ENCODE assay signal across 13 mouse cellular contexts in the genomic region with DNA sequence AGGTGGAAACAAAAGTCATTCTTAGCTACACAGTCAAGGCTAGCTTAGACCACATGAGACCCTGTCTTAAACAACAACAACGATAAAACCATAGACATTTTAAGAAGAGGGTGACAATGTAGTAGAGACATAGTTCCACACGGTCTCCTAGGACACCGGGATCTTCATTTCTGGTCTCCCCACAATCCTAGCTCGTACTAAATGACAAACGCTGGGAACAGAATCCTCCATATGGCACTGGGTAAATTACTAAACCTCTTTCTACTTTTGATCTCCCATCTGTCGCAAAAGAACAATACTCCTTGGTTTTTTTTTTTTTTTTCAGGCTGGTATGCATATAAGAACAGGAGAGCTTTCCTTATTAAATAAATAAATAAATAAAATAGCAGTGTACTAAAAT. TPM values are rescaled to one million over a fixed set of nuclear protein-coding genes. Genes with fewer than 3 reads are reported as not detected.
DNase-seq lines count a peak whose midpoint lies in the region; ATAC-seq and TF ChIP-seq lines count a peak whose summit lies in the region.
"Had no signal": no experiment of that assay in that cellular context is flagged by ENCODE, and none has a peak within 500 bp of the region (broad histone marks: within the 10 kb centered on the region; RNA-seq: fewer than 3 reads in every experiment).

No protein-coding gene starts in this region.

- H3K4me2 ChIP-seq in kidney, embryonic 14.5 days (replicated peaks; ENCODE audit: low read depth, low read length) = peak overlapping the region; percentile 87
- peak overlapping the region; percentile 66 for H3K4me2 ChIP-seq in forebrain, embryonic 16.5 days (ENCODE audit: low read length)

- 0 out of 2 replicates have a peak overlapping the region, but pooled peaks have one; percentile 35 for H3K9ac ChIP-seq in kidney, embryonic 14.5 days (ENCODE audit: low read depth, low read length)
- no peak overlapping the region for H3K9ac ChIP-seq in forebrain, embryonic 16.5 days (replicated peaks; ENCODE audit: low read depth, low read length)

- no peak overlapping the region for H3K4me3 ChIP-seq in kidney, embryonic 14.5 days (ENCODE audit: low read length)
- peak overlapping the region; percentile 17 for H3K4me3 ChIP-seq in cortical plate, adult 2 months (ENCODE audit: insufficient read depth, low read length)
- H3K4me3 ChIP-seq in forebrain, embryonic 16.5 days (replicated peaks; ENCODE audit: low read length) = no peak overlapping the region
- H3K4me3 ChIP-seq in midbrain, embryonic 10.5 days = peak overlapping the region; percentile 82

- no peaks in the 10 kb centered on the region for H3K9me3 ChIP-seq in kidney, embryonic 14.5 days (ENCODE audit: control insufficient read depth, low read length)
- H3K9me3 ChIP-seq in forebrain, embryonic 16.5 days (ENCODE audit: control insufficient read depth, low read length) = no peaks in the 10 kb centered on the region
- H3K9me3 ChIP-seq in midbrain, embryonic 10.5 days (replicated peaks) = no peaks in the 10 kb centered on the region

- H3K36me3 ChIP-seq in kidney, embryonic 14.5 days (ENCODE audit: control insufficient read depth, insufficient read depth, low read length) = no peaks in the 10 kb centered on the region
- H3K36me3 ChIP-seq in forebrain, embryonic 16.5 days (ENCODE audit: control insufficient read depth, insufficient read depth) = no peaks in the 10 kb centered on the region
- peaks cover 47% of the 10 kb centered on the region for H3K36me3 ChIP-seq in midbrain, embryonic 10.5 days

- ATAC-seq in kidney, embryonic 14.5 days (ENCODE audit: low FRiP score, low TSS enrichment) = no peak
- no peak for ATAC-seq in forebrain, embryonic 16.5 days
- ATAC-seq in inflammation-experienced regulatory T-cells, adult 6 months = no peak

- DNase-seq in kidney, postnatal 25 days = no peak
- no peak for DNase-seq in midbrain, embryonic 10.5 days (ENCODE audit: low spot score)
- DNase-seq in cerebellum, adult 11-12 months = no peak
- no peak for DNase-seq in adrenal gland, adult 2 months
- DNase-seq: adrenal gland, postnatal 14 days; cerebellum, postnatal 10 days; kidney, adult 8-10 months; right cerebral cortex, postnatal 25 days; thymus, postnatal 36 days had no signal

- H3K27me3 ChIP-seq in kidney, embryonic 14.5 days (ENCODE audit: control insufficient read depth, insufficient read depth, low read length) = no peaks in the 10 kb centered on the region
- H3K27me3 ChIP-seq in forebrain, embryonic 16.5 days (replicated peaks; ENCODE audit: control insufficient read depth, insufficient read depth, low read length) = no peaks in the 10 kb centered on the region
- peaks cover 18% of the 10 kb centered on the region for H3K27me3 ChIP-seq in midbrain, embryonic 10.5 days (ENCODE audit: low read depth, poor library complexity, severe bottlenecking)

- no peak for TF ChIP-seq CTCF in cortical plate, adult 2 months (IDR thresholded peaks at IDR 0.05; ENCODE audit: extremely low read depth, insufficient read depth, low read length)

- H3K4me1 ChIP-seq in kidney, embryonic 14.5 days (ENCODE audit: control insufficient read depth, insufficient read depth, low read length) = peaks cover 11% of the 10 kb centered on the region
- H3K4me1 ChIP-seq in cortical plate, adult 2 months (ENCODE audit: control insufficient read depth, insufficient read depth, low read length) = peaks cover 4% of the 10 kb centered on the region
- H3K4me1 ChIP-seq in forebrain, embryonic 16.5 days (replicated peaks; ENCODE audit: control insufficient read depth, insufficient read depth, low read length) = peaks cover 22% of the 10 kb centered on the region
- peaks cover 30% of the 10 kb centered on the region for H3K4me1 ChIP-seq in midbrain, embryonic 10.5 days

- no peak for TF ChIP-seq POLR2A in cortical plate, adult 2 months (IDR thresholded peaks at IDR 0.05; ENCODE audit: extremely low read depth, insufficient read depth, low read length)

- 79% methylated on average over 6 of the region's 6 CpGs for whole genome bisulfite sequencing in kidney, embryonic 14.5 days
- WGBS in forebrain, embryonic 16.5 days = 57% methylated on average over 6 of the region's 6 CpGs
- 94% methylated on average over 6 of the region's 6 CpGs for WGBS in midbrain, embryonic 10.5 days

- H3K27ac ChIP-seq in kidney, embryonic 14.5 days (ENCODE audit: low read depth, low read length) = no peak overlapping the region
- no peak overlapping the region for H3K27ac ChIP-seq in cortical plate, adult 2 months (ENCODE audit: insufficient read depth, low read length)
- H3K27ac ChIP-seq in forebrain, embryonic 16.5 days (ENCODE audit: low read length) = no peak overlapping the region
- H3K27ac ChIP-seq in midbrain, embryonic 10.5 days (replicated peaks) = no peak overlapping the region

RNA-seq across cellular contexts. Expression of gene Agfg2, which starts 2.0 kb away (rescaled TPM):
- polyA plus RNA-seq in kidney, embryonic 14.5 days (2014; fragmentation: Nextera tagmentation; extraction: Ambion mirVana) = 14.4 and 14.8 TPM in 2 replicates
- polyA plus RNA-seq in cortical plate, adult 2 months (2012; rRNA removed) = 35.7 and 36.7 TPM in 2 replicates
- polyA plus RNA-seq in forebrain, embryonic 16.5 days (2015; fragmentation: Nextera tagmentation; extraction: Ambion mirVana) = 19.4 and 21.2 TPM in 2 replicates
- polyA plus RNA-seq in midbrain, embryonic 10.5 days (2016; fragmentation: Nextera tagmentation; extraction: Ambion mirVana) = 27.2 and 28.8 TPM in 2 replicates
- 10 to 100 TPM; 16.1 to 21.7 (median 16.4) TPM for polyA plus RNA-seq in inflammation-experienced regulatory T-cells, adult 6 months (2017; shearing (Covaris generic))
- total RNA-seq in adrenal gland, adult 2 months (2021) = 10 to 100 TPM; 29.2 to 37.6 TPM
- 73.7 and 85.2 TPM in 2 replicates for polyA plus RNA-seq in adrenal gland, adult 2 months (2012; rRNA removed)

RNA-seq across cellular contexts. Expression of gene Irs3, which starts 37.0 kb away (rescaled TPM):
- 0.43 and 0.84 TPM in 2 replicates for polyA plus RNA-seq in kidney, embryonic 14.5 days (2014; fragmentation: Nextera tagmentation; extraction: Ambion mirVana)
- 0.09 and 0.25 TPM in 2 replicates for polyA plus RNA-seq in cortical plate, adult 2 months (2012; rRNA removed)
- polyA plus RNA-seq in forebrain, embryonic 16.5 days (2015; fragmentation: Nextera tagmentation; extraction: Ambion mirVana) = 0.09 TPM in 1 of 2 replicates, not detected in the other
- polyA plus RNA-seq in midbrain, embryonic 10.5 days (2016; fragmentation: Nextera tagmentation; extraction: Ambion mirVana) = 0.36 and 0.48 TPM in 2 replicates
- polyA plus RNA-seq in inflammation-experienced regulatory T-cells, adult 6 months (2017; shearing (Covaris generic)) = not detected
- total RNA-seq in adrenal gland, adult 2 months (2021) = 10 to 100 TPM in 1 of 2 experiments, 1 to 10 TPM in 1; 9.6 to 14.2 TPM
- 18.9 and 32.8 TPM in 2 replicates for polyA plus RNA-seq in adrenal gland, adult 2 months (2012; rRNA removed)

RNA-seq across cellular contexts. Expression of gene Sap25, which starts 41.4 kb away (rescaled TPM):
- polyA plus RNA-seq in kidney, embryonic 14.5 days (2014; fragmentation: Nextera tagmentation; extraction: Ambion mirVana) = 9.3 and 10.1 TPM in 2 replicates
- polyA plus RNA-seq in cortical plate, adult 2 months (2012; rRNA removed) = 24.6 and 26.0 TPM in 2 replicates
- polyA plus RNA-seq in forebrain, embryonic 16.5 days (2015; fragmentation: Nextera tagmentation; extraction: Ambion mirVana) = 5.2 and 10.4 TPM in 2 replicates
- 7.7 and 7.8 TPM in 2 replicates for polyA plus RNA-seq in midbrain, embryonic 10.5 days (2016; fragmentation: Nextera tagmentation; extraction: Ambion mirVana)
- polyA plus RNA-seq in inflammation-experienced regulatory T-cells, adult 6 months (2017; shearing (Covaris generic)) = 10 to 100 TPM; 18.2 to 49.8 (median 44.0) TPM
- 10 to 100 TPM in 1 of 2 experiments, 1 to 10 TPM in 1; 3.0 to 14.8 TPM for total RNA-seq in adrenal gland, adult 2 months (2021)
- 81.3 and 84.6 TPM in 2 replicates for polyA plus RNA-seq in adrenal gland, adult 2 months (2012; rRNA removed)

RNA-seq across cellular contexts. Expression of gene Gm20605, which starts 53.6 kb away (rescaled TPM):
- 5.7 and 12.5 TPM in 2 replicates for polyA plus RNA-seq in kidney, embryonic 14.5 days (2014; fragmentation: Nextera tagmentation; extraction: Ambion mirVana)
- polyA plus RNA-seq in cortical plate, adult 2 months (2012; rRNA removed) = 11.0 and 12.6 TPM in 2 replicates
- 5.1 and 8.7 TPM in 2 replicates for polyA plus RNA-seq in forebrain, embryonic 16.5 days (2015; fragmentation: Nextera tagmentation; extraction: Ambion mirVana)
- polyA plus RNA-seq in midbrain, embryonic 10.5 days (2016; fragmentation: Nextera tagmentation; extraction: Ambion mirVana) = 14.0 and 15.4 TPM in 2 replicates
- polyA plus RNA-seq in inflammation-experienced regulatory T-cells, adult 6 months (2017; shearing (Covaris generic)) = 10 to 100 TPM in 2 of 3 experiments, 1 to 10 TPM in 1; 8.6 to 14.1 (median 13.3) TPM
- total RNA-seq in adrenal gland, adult 2 months (2021) = 1 to 10 TPM; 6.4 to 7.4 TPM
- 30.4 and 31.4 TPM in 2 replicates for polyA plus RNA-seq in adrenal gland, adult 2 months (2012; rRNA removed)

RNA-seq across cellular contexts. Expression of gene Lrch4, which starts 53.6 kb away (rescaled TPM):
- polyA plus RNA-seq in kidney, embryonic 14.5 days (2014; fragmentation: Nextera tagmentation; extraction: Ambion mirVana) = 37.6 and 43.2 TPM in 2 replicates
- polyA plus RNA-seq in cortical plate, adult 2 months (2012; rRNA removed) = 11.5 and 15.0 TPM in 2 replicates
- polyA plus RNA-seq in forebrain, embryonic 16.5 days (2015; fragmentation: Nextera tagmentation; extraction: Ambion mirVana) = 19.1 and 19.3 TPM in 2 replicates
- 27.2 and 32.7 TPM in 2 replicates for polyA plus RNA-seq in midbrain, embryonic 10.5 days (2016; fragmentation: Nextera tagmentation; extraction: Ambion mirVana)
- 10 to 100 TPM; 57.9 to 66.2 (median 65.6) TPM for polyA plus RNA-seq in inflammation-experienced regulatory T-cells, adult 6 months (2017; shearing (Covaris generic))
- total RNA-seq in adrenal gland, adult 2 months (2021) = 10 to 100 TPM; 27.9 to 31.7 TPM
- polyA plus RNA-seq in adrenal gland, adult 2 months (2012; rRNA removed) = 36.7 and 52.7 TPM in 2 replicates

Comparison
In these comparisons a context has a peak if more than half of its experiments do, and no peak if none do; other contexts are left out.
1. H3K4me3 ChIP-seq: peak in cortical plate, adult 2 months (single experiment) and midbrain, embryonic 10.5 days (single experiment); none in kidney, embryonic 14.5 days (single experiment) and forebrain, embryonic 16.5 days (single experiment).
2. RNA of gene Irs3, which starts 37.0 kb away (polyA plus RNA-seq): 18.9 to 32.8 TPM in adrenal gland, adult 2 months; 0.43 to 0.84 TPM in kidney, embryonic 14.5 days, 0.36 to 0.48 TPM in midbrain, embryonic 10.5 days, 0.09 to 0.25 TPM in cortical plate, adult 2 months, 0.09 TPM in forebrain, embryonic 16.5 days and not detected in inflammation-experienced regulatory T-cells, adult 6 months; every median in the first group is over 10 times any median in the second.